Mouse (Mus musculus): ENCODE measurements around the gene Eif2d.

GRCm38 (mm10) chr1:131121987-131122386 lies 31.0 kb upstream of the Eif2d start:
- TF ChIP-seq USF1 (IDR thresholded peaks at IDR 0.05; ENCODE audit: low read depth) (no peak), MYOG (IDR thresholded peaks at IDR 0.05; ENCODE audit: control insufficient read depth in 1 of 3, insufficient read depth in 1 of 3, insufficient read length in 2 of 3, low read depth in 2 of 3) (no peak), CEBPB (IDR thresholded peaks at IDR 0.05; ENCODE audit: insufficient read depth, poor library complexity, severe bottlenecking) (no peak), REST (IDR thresholded peaks at IDR 0.05; ENCODE audit: insufficient read depth, insufficient read length) (no peak), POLR2A (IDR thresholded peaks at IDR 0.05; ENCODE audit: insufficient read length, low read depth) (no peak), E2F4 (IDR thresholded peaks at IDR 0.05; ENCODE audit: insufficient read depth) (no peak), MAX (IDR thresholded peaks at IDR 0.05; ENCODE audit: low read depth) (no peak), TCF3 (IDR thresholded peaks at IDR 0.05; ENCODE audit: insufficient read length, low read depth) (no peak), POLR2AphosphoS2 (IDR thresholded peaks at IDR 0.05; ENCODE audit: insufficient read length, low read depth) (no peak), TCF12 (IDR thresholded peaks at IDR 0.05; ENCODE audit: insufficient read depth, poor library complexity, severe bottlenecking) (no peak), SRF (IDR thresholded peaks at IDR 0.05; ENCODE audit: control insufficient read depth, insufficient read length, low read depth) (no peak)

Data from myocyte (in vitro differentiated cells).